Mouse (Mus musculus) layer of hippocampus, adult 2 months (tissue): ENCODE data around the gene Sftpa1. TPM values are rescaled to one million over a fixed set of nuclear protein-coding genes. Genes with fewer than 3 reads are reported as not detected.

Experiments used
- DNase-seq, 2 experiments: peaks; one replicate each; pipeline ENCODE4 v3.0.0; 2022; ENCODE audit warnings: low spot score in 2 of 2
- H3K27ac ChIP-seq: fragments of 200-600 bp; 2 replicates; pipeline ENCODE4 v1.8.1; 2022
- H3K4me3 ChIP-seq: fragments of 200-600 bp; 2 replicates; pipeline ENCODE4 v1.8.1; 2022; ENCODE audit warnings: mild to moderate bottlenecking
- CTCF ChIP-seq: fragments of 200-600 bp; conservative IDR thresholded peaks from 2 replicates; pipeline ENCODE4 v1.8.1; 2022; ENCODE audit warnings: antibody characterized with exemption, mild to moderate bottlenecking, moderate library complexity
- total RNA-seq, 2 experiments: library from RNA; stranded (reverse); gene quantifications; 2 replicates each; pipeline ENCODE4 v1.2.3; 2021

The Sftpa1 gene
- total RNA-seq, 2 experiments from 2014 or later = not detected

DNA sequence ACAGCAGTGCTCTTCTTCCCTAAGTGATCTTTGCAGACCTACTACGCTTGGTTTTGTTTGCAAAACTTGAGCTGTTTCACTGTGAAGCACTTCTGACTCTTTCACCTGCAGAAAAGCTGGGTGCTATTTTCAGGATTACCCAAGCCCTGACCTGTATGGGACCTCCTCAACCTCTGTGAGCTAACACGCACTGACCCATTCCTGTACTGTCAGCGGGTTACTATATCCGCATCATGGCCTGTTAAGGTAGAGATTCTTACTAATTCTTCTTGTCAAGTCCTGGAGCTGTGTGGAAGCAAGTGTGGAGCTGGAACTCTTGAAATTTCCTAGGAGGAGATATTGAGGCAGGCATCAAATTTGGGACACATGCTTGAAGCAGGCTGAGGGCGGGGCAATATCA, 6.9 kb upstream of the Sftpa1 start:
- H3K27ac ChIP-seq = no peak overlapping the region
- no peak for DNase-seq
- no peak for TF ChIP-seq CTCF
- H3K4me3 ChIP-seq = no peak overlapping the region

- peak; percentile 8 to 34 for DNase-seq
- Histone ChIP-seq H3K4me3 (no peak overlapping the region), H3K27ac (no peak overlapping the region)
- TF ChIP-seq CTCF = peak; percentile 84
These were observed 3.6 kb upstream of the Sftpa1 start for GRCm38 (mm10) chr14:41127997-41128396.

DNA sequence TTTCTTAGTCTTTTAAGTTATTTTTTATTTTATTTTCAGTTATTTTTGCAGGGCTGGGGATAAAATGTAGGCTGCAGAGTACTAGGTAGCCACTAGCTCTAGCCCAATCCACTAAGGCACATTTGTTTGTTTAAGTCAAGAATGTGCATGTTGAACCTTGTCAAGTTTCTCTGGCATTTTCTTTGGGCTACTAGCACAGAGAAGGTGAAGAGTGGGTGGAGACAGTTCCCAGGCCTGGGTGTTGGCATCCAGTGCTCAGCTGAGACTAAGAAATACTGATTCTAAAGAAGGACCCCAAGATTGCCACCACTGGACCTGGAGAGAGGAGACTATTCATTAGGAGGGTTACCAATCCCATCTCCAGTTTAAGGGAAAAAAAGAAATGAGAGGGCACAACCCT, 5.4 kb downstream of the Sftpa1 start:
- no peak for DNase-seq
- no peak overlapping the region for H3K27ac ChIP-seq
- TF ChIP-seq CTCF = no peak
- no peak overlapping the region for H3K4me3 ChIP-seq

DNA sequence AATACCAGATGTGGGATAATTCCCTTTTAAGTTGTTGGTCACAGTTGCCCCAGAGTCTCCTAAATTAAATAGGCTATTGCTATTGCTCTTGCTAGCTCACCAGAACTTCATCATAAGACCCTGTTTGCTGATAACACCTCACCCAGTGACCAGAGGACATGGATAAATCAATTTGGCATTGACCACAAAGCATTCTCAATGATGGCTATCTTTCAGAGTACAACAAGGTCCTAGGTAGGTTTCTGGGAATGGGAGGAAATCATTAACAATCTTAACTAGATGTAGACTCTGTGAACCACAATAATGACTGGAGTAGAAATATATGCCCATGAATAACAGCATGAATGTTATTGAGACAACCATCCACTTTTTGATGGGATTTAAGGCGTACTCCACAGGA, 9.1 kb downstream of the Sftpa1 start:
- Histone ChIP-seq H3K4me3 (no peak overlapping the region), H3K27ac (no peak overlapping the region)
- no peak for TF ChIP-seq CTCF
- no peak for DNase-seq

GRCm38 (mm10) chr14:41146035-41146434, 14.5 kb downstream of the Sftpa1 start:
- no peak for TF ChIP-seq CTCF
- no peak for DNase-seq
- Histone ChIP-seq H3K27ac (no peak overlapping the region), H3K4me3 (no peak overlapping the region)

DNA sequence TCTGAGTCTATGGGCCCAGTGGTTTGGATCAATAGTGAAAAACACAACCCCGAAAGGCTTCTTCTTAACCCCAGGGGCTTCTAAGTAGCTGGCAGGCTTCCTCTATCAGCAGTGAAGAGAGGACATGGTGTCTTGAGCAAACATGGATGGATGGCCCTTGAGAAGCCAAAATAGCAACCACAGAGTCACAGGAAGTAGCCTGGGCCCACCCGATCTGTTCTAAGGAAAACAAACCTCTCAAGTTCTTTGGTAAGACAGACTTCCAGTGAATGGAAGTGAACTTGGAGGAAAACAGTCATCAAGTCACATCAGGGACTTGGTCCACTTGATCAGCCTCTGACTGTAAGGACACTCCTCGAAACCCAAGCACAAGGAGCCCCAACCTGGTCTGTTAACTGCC, 15.3 kb downstream of the Sftpa1 start:
- no peak overlapping the region for H3K27ac ChIP-seq
- no peak for DNase-seq
- no peak for TF ChIP-seq CTCF
- no peak overlapping the region for H3K4me3 ChIP-seq

GRCm38 (mm10) chr14:41147356-41147755, 15.8 kb downstream of the Sftpa1 start:
- H3K27ac ChIP-seq = no peak overlapping the region
- no peak for TF ChIP-seq CTCF
- no peak for DNase-seq

GRCm38 (mm10) chr14:41151220-41151898, 19.8 kb downstream of the Sftpa1 start, which contains the start of gene Mbl1:
Gene Mbl1, plus strand, starts transcription at chr14:41151458.
- H3K27ac ChIP-seq = no peak within 1 kb of the TSS
- no peak for TF ChIP-seq CTCF
- no peak for DNase-seq
- no peak within 1 kb of the TSS for H3K4me3 ChIP-seq

More at GRCm38 (mm10) chr14:41147356-41147755, 15.8 kb downstream of the Sftpa1 start:
- no peak overlapping the region for H3K4me3 ChIP-seq

GRCm38 (mm10) chr14:41160076-41160475, 28.5 kb downstream of the Sftpa1 start:
- DNase-seq = no peak
- H3K4me3 ChIP-seq = no peak overlapping the region
- TF ChIP-seq CTCF = no peak
- no peak overlapping the region for H3K27ac ChIP-seq

GRCm38 (mm10) chr14:41160743-41161142, 29.2 kb downstream of the Sftpa1 start:
- Histone ChIP-seq H3K27ac (no peak overlapping the region), H3K4me3 (no peak overlapping the region)
- DNase-seq = no peak
- no peak for TF ChIP-seq CTCF

GRCm38 (mm10) chr14:41162663-41163062, 31.1 kb downstream of the Sftpa1 start:
- DNase-seq = peak; percentile 4 to 38
- TF ChIP-seq CTCF = peak; percentile 86
- Histone ChIP-seq H3K27ac (no peak overlapping the region), H3K4me3 (no peak overlapping the region)

GRCm38 (mm10) chr14:41167278-41167677, 35.7 kb downstream of the Sftpa1 start:
- no peak for TF ChIP-seq CTCF
- H3K4me3 ChIP-seq = no peak overlapping the region
- H3K27ac ChIP-seq = no peak overlapping the region
- no peak for DNase-seq

- DNase-seq = no peak
- no peak overlapping the region for H3K27ac ChIP-seq
- no peak for TF ChIP-seq CTCF
- H3K4me3 ChIP-seq = no peak overlapping the region
These were observed 37.0 kb downstream of the Sftpa1 start for GRCm38 (mm10) chr14:41168567-41168966.

DNA sequence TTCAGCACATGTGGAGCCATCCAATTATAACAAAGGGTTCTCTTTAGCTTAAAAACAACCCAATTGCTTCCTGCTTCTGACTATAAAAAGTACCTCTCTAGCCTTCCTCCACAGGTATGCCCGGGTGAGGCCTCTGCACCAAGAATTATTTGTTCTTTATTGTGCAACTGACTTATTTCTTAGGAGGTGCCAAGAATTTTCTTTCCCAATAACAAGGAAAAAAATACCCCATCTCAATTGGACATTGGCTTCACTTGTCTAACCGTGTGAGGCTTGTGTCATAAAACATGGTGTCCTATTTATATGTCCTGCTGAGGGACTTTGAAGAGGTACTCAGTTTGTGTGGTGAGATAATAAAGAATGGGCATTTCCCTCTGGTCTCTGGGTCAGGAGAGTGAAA, 38.9 kb downstream of the Sftpa1 start:
- Histone ChIP-seq H3K4me3 (no peak overlapping the region), H3K27ac (no peak overlapping the region)
- no peak for DNase-seq
- no peak for TF ChIP-seq CTCF
